Mouse (Mus musculus) neural tube, embryonic 15.5 days (tissue): ENCODE measurements around the gene Plxna2. TPM values are rescaled to one million over a fixed set of nuclear protein-coding genes. Genes with fewer than 3 reads are reported as not detected.

Experiments used
- ATAC-seq: fragments of 200-750 bp; cut with Nextera tagmentation; 2 replicates; pipeline ENCODE4 v1.8.0; 2017; ENCODE audit warnings: mild to moderate bottlenecking, moderate TSS enrichment, moderate library complexity; ENCODE audit not compliant: low FRiP score
- H3K27ac ChIP-seq: fragments of 300-500 bp; sonication (generic); replicated peaks from 2 replicates; pipeline ENCODE4 v1.5.1; 2015; ENCODE audit warnings: mild to moderate bottlenecking, inconsistent platforms
- H3K27me3 ChIP-seq: fragments of 300-500 bp; sonication (generic); replicated peaks from 2 replicates; pipeline ENCODE4 v1.6.1; 2015; ENCODE audit warnings: inconsistent platforms
- H3K36me3 ChIP-seq: fragments of 300-500 bp; sonication (generic); 2 replicates; pipeline ENCODE4 v1.6.1; 2015; ENCODE audit warnings: inconsistent platforms
- H3K4me1 ChIP-seq: fragments of 300-500 bp; sonication (generic); 2 replicates; pipeline ENCODE4 v1.6.1; 2015; ENCODE audit warnings: inconsistent platforms
- H3K4me2 ChIP-seq: fragments of 300-500 bp; sonication (generic); 2 replicates; pipeline ENCODE4 v1.6.1; 2015; ENCODE audit warnings: inconsistent platforms, mild to moderate bottlenecking, moderate library complexity
- H3K4me3 ChIP-seq: fragments of 300-500 bp; sonication (generic); replicated peaks from 2 replicates; pipeline ENCODE4 v1.5.1; 2015; ENCODE audit warnings: mild to moderate bottlenecking, inconsistent platforms
- H3K9ac ChIP-seq: fragments of 300-500 bp; sonication (generic); replicated peaks from 2 replicates; pipeline ENCODE4 v1.6.1; 2015; ENCODE audit warnings: mild to moderate bottlenecking, inconsistent platforms
- H3K9me3 ChIP-seq: fragments of 300-500 bp; sonication (generic); replicated peaks from 2 replicates; pipeline ENCODE4 v1.6.1; 2016; ENCODE audit warnings: inconsistent platforms
- WGBS: fragments of 180-500 bp; shearing (Covaris S2); methylation state at CpG from one replicate; pipeline ENCODE4 v1.1.7; 2015; ENCODE audit warnings: mixed read lengths; 5-methylcytosine and 5-hydroxymethylcytosine counted together
- polyA plus RNA-seq: library from polyadenylated mRNA; unstranded; fragments of >200 nt; fragmentation: Nextera tagmentation; extraction: Ambion mirVana; gene quantifications from 2 replicates; pipeline ENCODE4 v1.2.1, GENCODE M21; 2015

The Plxna2 gene
- polyA plus RNA-seq, 1 experiment from 2014 or later, result 42.4 TPM

DNA sequence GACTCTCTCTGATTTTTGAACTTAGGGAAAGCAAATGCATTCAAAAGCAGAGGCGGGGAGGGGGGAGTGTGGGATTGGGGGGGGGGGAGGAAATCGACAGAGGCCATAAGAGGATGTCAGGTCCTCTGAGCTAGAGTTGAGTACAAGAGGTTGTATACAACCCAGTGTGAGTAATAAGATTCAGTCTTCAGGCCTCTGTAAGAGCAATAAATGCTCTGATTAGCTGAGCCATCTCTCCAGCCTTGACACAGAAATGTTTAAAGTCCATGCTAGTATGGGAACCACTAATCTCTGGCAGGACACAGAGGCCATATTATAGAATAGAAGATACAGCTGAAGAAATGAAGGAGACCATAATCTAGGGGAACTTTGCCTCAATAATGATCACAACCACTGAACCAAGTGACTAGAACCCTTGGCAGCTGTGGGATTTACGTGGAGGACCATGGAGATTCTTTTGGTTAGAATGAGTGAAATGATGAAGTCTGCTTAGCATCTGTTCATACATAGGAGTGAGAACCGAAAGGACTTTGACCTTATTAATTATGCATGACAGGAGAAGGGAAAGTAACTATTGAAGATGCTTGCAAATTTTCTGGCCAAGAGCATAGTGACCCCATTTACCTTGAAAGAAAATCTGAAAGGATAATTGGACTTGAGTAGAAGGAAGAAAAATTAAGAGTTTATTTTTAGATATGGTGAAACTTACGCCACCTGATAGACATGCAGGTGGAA lies 158.7 kb downstream of the Plxna2 start:
- Histone ChIP-seq H3K4me2 (no peak overlapping the region), H3K4me1 (peaks cover 8% of the 10 kb centered on the region; the same call in 1 of the 2 replicates), H3K27me3 (no peaks in the 10 kb centered on the region), H3K9me3 (no peaks in the 10 kb centered on the region), H3K4me3 (no peak overlapping the region), H3K9ac (no peak overlapping the region), H3K27ac (no peak overlapping the region), H3K36me3 (peaks cover 55% of the 10 kb centered on the region)
- ATAC-seq, result no peak
- WGBS, result 73% methylated on average over 5 of the region's 5 CpGs

DNA sequence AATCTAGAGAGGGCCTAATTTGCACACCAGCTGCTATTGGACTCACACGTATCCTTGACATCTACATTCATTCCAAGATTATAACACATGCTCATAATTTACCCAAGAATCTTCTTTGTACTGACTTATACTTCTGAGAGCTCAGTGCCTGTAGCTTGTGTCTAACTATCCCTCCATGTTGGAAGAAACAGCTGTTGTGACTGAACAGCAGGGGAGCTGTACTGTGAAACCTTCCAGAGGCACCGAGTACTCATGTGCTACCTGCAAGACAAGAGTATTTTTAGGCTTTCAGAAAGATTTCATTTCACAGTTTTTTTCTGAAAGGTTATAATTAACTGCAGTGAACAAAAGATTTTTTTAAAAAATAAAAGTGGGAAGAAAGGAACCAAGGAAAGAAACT lies 159.6 kb downstream of the Plxna2 start:
- WGBS, result 78% methylated on average over 2 of the region's 2 CpGs
- Histone ChIP-seq H3K36me3 (peaks cover 57% of the 10 kb centered on the region), H3K9ac (no peak overlapping the region), H3K4me3 (no peak overlapping the region), H3K27ac (no peak overlapping the region), H3K4me1 (peaks cover 8% of the 10 kb centered on the region; the same call in 1 of the 2 replicates), H3K4me2 (no peak overlapping the region), H3K27me3 (no peaks in the 10 kb centered on the region), H3K9me3 (no peaks in the 10 kb centered on the region)
- no peak for ATAC-seq

DNA sequence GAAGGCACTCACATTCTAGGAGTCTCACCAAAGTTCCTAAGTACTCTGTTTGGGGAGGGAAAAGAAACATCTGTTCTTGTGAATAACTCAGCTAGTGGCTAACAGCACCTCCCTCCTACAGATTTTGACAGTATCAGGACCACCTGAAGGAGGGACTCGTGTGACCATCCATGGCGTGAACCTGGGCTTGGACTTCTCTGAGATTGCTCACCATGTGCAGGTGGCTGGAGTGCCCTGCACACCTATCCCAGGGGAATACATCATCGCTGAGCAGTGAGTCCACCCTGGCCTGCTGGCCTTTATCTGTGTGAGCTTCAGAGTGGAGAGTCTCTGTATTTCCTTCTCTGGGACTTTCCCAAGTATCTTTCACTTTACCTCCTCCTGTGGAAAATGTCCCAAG lies 162.4 kb downstream of the Plxna2 start:
- ATAC-seq, result no peak
- H3K36me3 ChIP-seq, result peaks cover 40% of the 10 kb centered on the region
- WGBS, result 81% methylated on average over 3 of the region's 3 CpGs

DNA sequence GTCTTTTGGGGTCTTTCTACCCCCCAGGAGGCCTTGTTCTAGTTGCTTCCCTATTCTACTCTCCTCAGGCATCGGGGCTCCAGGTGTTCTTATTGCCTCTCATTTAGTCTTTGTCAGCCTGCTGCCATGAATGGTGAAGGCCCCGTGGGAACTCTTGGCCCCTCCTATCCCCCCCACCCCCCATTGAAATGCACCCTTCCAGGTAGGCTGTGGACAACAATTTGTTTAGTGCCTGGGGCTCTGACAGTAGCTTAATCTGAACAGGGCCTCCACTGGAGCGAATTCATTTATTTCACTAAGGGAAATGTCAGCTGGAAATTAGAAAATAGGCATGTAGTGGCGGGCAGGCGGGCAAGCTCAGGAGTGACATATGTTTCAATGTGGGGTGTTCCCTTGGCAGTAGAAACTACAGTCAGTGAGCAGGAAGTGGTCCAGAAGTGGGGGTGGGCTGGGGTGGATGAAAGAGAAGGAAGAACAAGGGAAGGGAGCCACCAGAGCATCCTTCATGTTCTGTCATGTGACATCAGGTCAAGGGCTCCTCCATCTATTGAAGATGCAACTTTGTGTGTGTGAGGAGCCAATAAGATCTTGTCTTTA lies 162.9 kb downstream of the Plxna2 start:
- Histone ChIP-seq H3K4me1 (peaks cover 8% of the 10 kb centered on the region; the same call in 1 of the 2 replicates), H3K4me3 (no peak overlapping the region), H3K27ac (no peak overlapping the region), H3K27me3 (no peaks in the 10 kb centered on the region), H3K9me3 (no peaks in the 10 kb centered on the region), H3K4me2 (no peak overlapping the region), H3K36me3 (peaks cover 40% of the 10 kb centered on the region), H3K9ac (no peak overlapping the region)
- WGBS, result 38% methylated on average over 5 of the region's 5 CpGs
- ATAC-seq, result no peak

More for the DNA sequence above, 162.4 kb downstream of the Plxna2 start:
- Histone ChIP-seq H3K9me3 (no peaks in the 10 kb centered on the region), H3K4me2 (no peak overlapping the region), H3K4me1 (peaks cover 8% of the 10 kb centered on the region; the same call in 1 of the 2 replicates), H3K27me3 (no peaks in the 10 kb centered on the region), H3K4me3 (no peak overlapping the region), H3K27ac (no peak overlapping the region), H3K9ac (no peak overlapping the region)

DNA sequence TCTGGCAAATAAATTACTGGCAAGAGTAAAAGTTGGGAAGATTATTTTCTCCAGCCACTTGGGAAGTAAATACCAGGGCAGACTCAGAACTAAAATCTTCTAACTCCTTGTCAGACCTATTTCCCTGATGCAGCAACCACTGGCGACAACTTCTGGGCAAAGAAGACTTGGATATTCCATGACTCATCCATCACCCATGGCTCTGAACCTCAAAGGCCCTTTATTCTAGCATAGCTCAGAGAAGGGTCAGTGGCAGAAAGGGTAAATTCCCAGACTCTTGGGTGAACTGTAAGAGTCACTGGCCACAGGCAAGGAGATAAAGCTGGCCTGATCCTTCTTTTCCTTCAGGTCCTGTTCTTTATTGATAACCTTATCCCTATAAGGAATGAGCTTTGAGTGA lies 163.5 kb downstream of the Plxna2 start:
- H3K4me2 ChIP-seq, result no peak overlapping the region
- no peaks in the 10 kb centered on the region for H3K27me3 ChIP-seq
- no peak overlapping the region for H3K4me3 ChIP-seq
- WGBS, result 85% methylated on average over 1 of the region's 1 CpGs
- ATAC-seq, result no peak
- peaks cover 8% of the 10 kb centered on the region; the same call in 1 of the 2 replicates for H3K4me1 ChIP-seq
- no peaks in the 10 kb centered on the region for H3K9me3 ChIP-seq
- peaks cover 46% of the 10 kb centered on the region for H3K36me3 ChIP-seq
- H3K9ac ChIP-seq, result no peak overlapping the region
- H3K27ac ChIP-seq, result no peak overlapping the region

DNA sequence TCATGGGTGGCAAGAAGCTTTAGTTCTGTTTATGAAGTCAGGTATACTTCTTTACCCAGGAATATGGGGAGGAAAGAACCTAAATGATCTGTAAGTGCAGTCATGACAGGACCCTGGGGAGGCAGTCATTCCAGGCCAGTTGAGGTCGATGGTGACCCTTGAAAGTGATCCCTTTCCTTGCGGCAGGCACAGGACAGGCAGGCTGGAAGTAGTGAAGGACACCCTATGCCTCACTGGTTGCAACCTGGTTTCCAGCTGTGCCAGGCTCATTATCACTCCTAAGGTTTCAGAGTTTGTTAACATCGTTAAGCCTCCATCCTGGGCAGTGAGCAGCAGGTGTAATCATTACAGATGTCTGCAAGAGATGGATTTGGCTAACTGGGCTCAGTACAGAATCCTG lies 164.3 kb downstream of the Plxna2 start:
- Histone ChIP-seq H3K27me3 (no peaks in the 10 kb centered on the region), H3K27ac (no peak overlapping the region), H3K4me1 (peaks cover 8% of the 10 kb centered on the region; the same call in 1 of the 2 replicates), H3K4me3 (no peak overlapping the region), H3K4me2 (no peak overlapping the region), H3K36me3 (peaks cover 48% of the 10 kb centered on the region), H3K9me3 (no peaks in the 10 kb centered on the region), H3K9ac (no peak overlapping the region)
- ATAC-seq, result no peak
- WGBS, result 51% methylated on average over 3 of the region's 3 CpGs

DNA sequence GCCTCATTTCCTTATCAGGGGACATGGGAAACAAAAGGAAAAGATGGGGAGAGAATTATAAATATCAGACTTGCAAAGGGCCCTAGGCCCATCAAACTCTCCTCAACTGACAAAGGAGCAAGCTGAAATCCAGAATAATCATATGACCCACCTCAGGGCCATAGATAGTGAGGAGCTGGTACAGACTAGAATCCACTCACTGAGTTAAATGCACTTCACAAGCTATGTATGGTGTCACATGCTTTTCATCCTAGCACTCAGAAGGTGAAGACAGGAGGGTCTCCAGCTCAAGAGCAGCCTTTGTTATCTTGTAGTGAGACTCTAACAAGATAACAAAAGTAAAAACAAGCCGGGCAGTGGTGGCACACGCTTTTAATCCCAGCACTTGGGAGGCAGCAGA lies 169.6 kb downstream of the Plxna2 start:
- H3K4me2 ChIP-seq, result no peak overlapping the region
- WGBS, result 93% methylated on average over 2 of the region's 2 CpGs
- no peak overlapping the region for H3K9ac ChIP-seq
- no peaks in the 10 kb centered on the region for H3K9me3 ChIP-seq
- H3K27me3 ChIP-seq, result no peaks in the 10 kb centered on the region
- H3K27ac ChIP-seq, result no peak overlapping the region
- peaks cover 59% of the 10 kb centered on the region for H3K36me3 ChIP-seq
- H3K4me3 ChIP-seq, result no peak overlapping the region
- H3K4me1 ChIP-seq, result peaks cover 2% of the 10 kb centered on the region; the same call in 1 of the 2 replicates
- ATAC-seq, result no peak

DNA sequence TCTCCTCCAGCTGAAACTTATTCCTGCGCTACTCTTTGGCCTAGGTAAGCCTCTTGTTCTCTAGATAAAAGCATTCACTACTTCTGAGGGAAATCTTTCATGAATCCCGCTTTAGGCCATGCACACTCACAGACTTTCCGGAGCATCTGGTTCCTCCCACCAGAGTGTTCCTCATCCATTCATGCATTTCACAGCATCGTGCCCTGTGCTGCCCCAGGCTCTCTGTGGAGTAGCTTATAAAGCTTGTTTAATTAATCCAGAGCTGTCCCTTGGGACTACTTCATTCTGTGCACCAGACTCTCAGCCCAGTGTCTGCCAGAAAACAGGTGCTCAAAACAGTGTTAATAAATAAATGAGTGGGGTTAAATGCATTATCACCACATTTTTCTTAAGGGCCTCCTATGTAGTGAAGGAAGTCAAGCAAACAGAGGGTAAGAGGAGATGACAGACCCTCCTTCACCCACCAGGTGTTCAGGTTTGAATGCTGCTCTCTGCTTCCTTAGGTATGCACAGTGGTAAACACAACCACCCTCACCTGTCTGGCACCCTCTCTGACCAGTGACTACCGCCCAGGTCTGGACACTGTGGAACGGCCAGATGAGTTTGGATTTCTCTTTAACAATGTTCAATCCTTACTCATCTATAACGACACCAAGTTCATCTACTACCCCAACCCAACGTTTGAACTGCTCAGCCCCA lies 175.4 kb downstream of the Plxna2 start:
- WGBS, result 65% methylated on average over 8 of the region's 8 CpGs
- Histone ChIP-seq H3K27ac (no peak overlapping the region), H3K27me3 (no peaks in the 10 kb centered on the region), H3K4me3 (no peak overlapping the region), H3K36me3 (peaks cover 82% of the 10 kb centered on the region), H3K4me1 (peaks cover 9% of the 10 kb centered on the region), H3K9ac (no peak overlapping the region), H3K4me2 (no peak overlapping the region), H3K9me3 (no peaks in the 10 kb centered on the region)
- peak; percentile 70; the same call in 1 of the 2 replicates for ATAC-seq

DNA sequence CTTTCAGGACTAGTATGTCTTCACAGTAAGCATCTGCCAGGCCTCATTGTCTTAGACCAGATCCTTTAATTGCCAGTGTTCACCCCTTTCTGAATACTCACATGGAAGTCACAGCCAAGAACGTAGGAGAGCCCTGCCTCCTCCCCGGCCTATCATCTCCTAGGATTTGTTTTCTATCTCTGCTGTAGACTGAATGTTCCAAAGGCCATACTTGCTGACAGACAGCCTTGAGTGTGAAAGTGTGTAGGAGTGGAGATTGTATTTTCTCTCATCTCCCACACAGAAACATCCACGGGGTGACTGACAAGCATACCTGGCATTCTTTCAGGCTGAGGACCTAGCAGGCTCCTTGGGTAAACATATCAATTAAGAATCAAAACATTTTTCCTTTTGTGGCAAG lies 177.3 kb downstream of the Plxna2 start:
- H3K4me2 ChIP-seq, result no peak overlapping the region
- no peaks in the 10 kb centered on the region for H3K9me3 ChIP-seq
- H3K36me3 ChIP-seq, result peaks cover 82% of the 10 kb centered on the region
- peaks cover 9% of the 10 kb centered on the region for H3K4me1 ChIP-seq
- H3K27ac ChIP-seq, result no peak overlapping the region
- H3K27me3 ChIP-seq, result no peaks in the 10 kb centered on the region
- no peak overlapping the region for H3K4me3 ChIP-seq
- 81% methylated on average over 3 of the region's 3 CpGs for WGBS
- H3K9ac ChIP-seq, result no peak overlapping the region
- no peak for ATAC-seq

DNA sequence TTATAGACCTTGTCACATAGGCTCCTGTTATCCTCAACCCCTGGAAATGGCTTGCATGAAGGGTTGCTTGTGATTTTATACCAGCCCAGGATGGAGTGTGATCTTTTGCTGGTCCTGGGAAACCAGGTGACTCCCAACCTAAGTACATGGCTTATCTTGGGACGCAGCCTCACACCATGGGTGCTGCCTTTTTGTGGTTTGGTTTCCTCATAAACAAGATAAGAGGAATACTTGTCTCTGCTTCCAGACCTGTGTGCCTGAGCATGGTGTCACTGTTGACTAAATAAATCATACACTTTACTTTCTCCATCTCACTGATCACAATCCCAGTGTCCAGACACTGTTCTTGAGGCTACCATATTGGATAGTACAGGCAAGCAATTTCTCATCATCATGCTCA lies 179.8 kb downstream of the Plxna2 start:
- Histone ChIP-seq H3K27me3 (no peaks in the 10 kb centered on the region), H3K4me1 (peaks cover 5% of the 10 kb centered on the region), H3K36me3 (peaks cover 93% of the 10 kb centered on the region), H3K4me2 (no peak overlapping the region), H3K9me3 (no peaks in the 10 kb centered on the region), H3K9ac (no peak overlapping the region), H3K27ac (no peak overlapping the region), H3K4me3 (no peak overlapping the region)
- 100% methylated on average over 1 of the region's 1 CpGs for WGBS
- no peak for ATAC-seq

DNA sequence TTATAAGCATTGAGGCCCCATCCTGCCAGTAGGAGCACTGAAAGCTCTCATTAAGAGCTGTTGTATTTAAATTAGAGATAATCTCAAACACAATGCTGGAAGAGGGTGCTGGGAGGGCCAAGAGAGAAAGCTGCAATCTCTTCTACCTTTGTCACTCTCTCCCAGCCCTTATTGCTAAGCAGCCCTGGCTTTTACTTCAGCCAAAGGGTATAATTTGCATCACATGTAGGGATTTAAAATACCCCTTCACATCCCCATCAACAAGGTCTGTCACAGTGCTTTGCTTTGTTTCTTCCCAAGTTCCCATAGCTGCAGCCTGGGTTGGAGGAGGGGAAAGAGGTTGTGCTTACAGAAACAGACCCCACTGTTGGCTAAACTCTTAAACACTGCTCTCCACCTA lies 180.5 kb downstream of the Plxna2 start:
- Histone ChIP-seq H3K4me1 (no peaks in the 10 kb centered on the region), H3K4me3 (no peak overlapping the region), H3K36me3 (peaks cover 87% of the 10 kb centered on the region), H3K27me3 (no peaks in the 10 kb centered on the region), H3K27ac (no peak overlapping the region), H3K4me2 (no peak overlapping the region), H3K9ac (no peak overlapping the region), H3K9me3 (no peaks in the 10 kb centered on the region)
- ATAC-seq, result no peak

DNA sequence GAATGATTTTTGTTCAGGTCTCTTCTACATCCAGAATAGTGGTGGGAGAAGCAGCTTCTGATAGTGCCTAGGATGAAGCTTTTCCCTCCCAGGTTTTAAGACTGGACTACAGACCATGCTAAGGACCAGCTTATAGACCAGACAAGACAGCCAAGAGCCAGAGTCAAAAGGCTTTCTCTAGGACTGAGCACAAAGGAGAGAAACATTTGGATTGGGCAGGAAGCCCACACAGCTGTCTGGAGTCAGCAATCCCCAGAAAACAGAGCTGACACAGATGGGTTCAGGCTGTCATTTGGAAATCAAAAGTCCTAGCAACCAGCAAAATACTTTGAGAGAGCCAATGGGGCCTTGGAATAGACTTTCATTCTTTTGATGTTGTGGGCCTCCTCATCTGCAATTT lies 190.2 kb downstream of the Plxna2 start:
- no peaks in the 10 kb centered on the region for H3K4me1 ChIP-seq
- no peak overlapping the region for H3K4me2 ChIP-seq
- ATAC-seq, result no peak
- H3K27ac ChIP-seq, result 0 out of 2 replicates have a peak overlapping the region, but pooled peaks have one; percentile 18
- no peak overlapping the region for H3K4me3 ChIP-seq
- peaks cover 83% of the 10 kb centered on the region for H3K36me3 ChIP-seq
- H3K27me3 ChIP-seq, result no peaks in the 10 kb centered on the region
- no peak overlapping the region for H3K9ac ChIP-seq
- H3K9me3 ChIP-seq, result no peaks in the 10 kb centered on the region
